Mouse (Mus musculus): ENCODE results near the gene Plek. TPM values are rescaled to one million over a fixed set of nuclear protein-coding genes. Genes with fewer than 3 reads are reported as not detected.
"Not testable (repeated sequence)": the region's sequence is repeated elsewhere in the genome, so short reads cannot be mapped to it uniquely, and the experiment has no call there.

Gene Plek
- total RNA-seq (2021): 2.7 and 2.9 TPM in 2 replicates
- long read RNA-seq, full-length matches to known transcripts: 2 of 3 reads
- long read RNA-seq, partial matches to known transcripts: 0 of 3 reads
- long read RNA-seq, other reads (novel, unspliced or antisense): 1 of 3 reads

- DNase-seq: peak; percentile 77
Measured at GRCm38 (mm10) chr11:17051545-17052475, at the start of gene Plek, which contains the start of gene Cnrip1. Gene Plek (minus strand): TSS chr11:17052381. Gene Cnrip1 (plus strand): TSS chr11:17051586.

GRCm38 (mm10) chr11:17086106-17086505, 33.9 kb upstream of the Plek start:
- DNase-seq: no peak

- DNase-seq: no peak
Measured at GRCm38 (mm10) chr11:17083866-17084265, 31.7 kb upstream of the Plek start.

GRCm38 (mm10) chr11:17083455-17083854, 31.3 kb upstream of the Plek start:
- DNase-seq: no peak

- DNase-seq: no peak
Measured at GRCm38 (mm10) chr11:17082953-17083352, 30.8 kb upstream of the Plek start.

- DNase-seq: no peak
Measured at GRCm38 (mm10) chr11:17082086-17082485, 29.9 kb upstream of the Plek start.

- no peak for DNase-seq
Measured at GRCm38 (mm10) chr11:17075656-17076055, 23.5 kb upstream of the Plek start.

GRCm38 (mm10) chr11:17069360-17069759, 17.2 kb upstream of the Plek start:
- not testable (repeated sequence) for DNase-seq

GRCm38 (mm10) chr11:17052476-17053049, 382 bp upstream of the Plek start:
- no peak for DNase-seq

GRCm38 (mm10) chr11:17045806-17046205, 6.4 kb downstream of the Plek start:
- no peak for DNase-seq

GRCm38 (mm10) chr11:17023984-17024383, 28.2 kb downstream of the Plek start:
- no peak for DNase-seq

GRCm38 (mm10) chr11:17023206-17023605, 29.0 kb downstream of the Plek start:
- no peak for DNase-seq

- DNase-seq: no peak
Measured at GRCm38 (mm10) chr11:17019328-17019727, 32.9 kb downstream of the Plek start.

- no peak for DNase-seq
Measured at GRCm38 (mm10) chr11:17012948-17013347, 39.2 kb downstream of the Plek start.

- no peak for DNase-seq
Measured at GRCm38 (mm10) chr11:17008498-17008941, 43.7 kb downstream of the Plek start.

GRCm38 (mm10) chr11:17007517-17008173, 44.5 kb downstream of the Plek start:
- no peak for DNase-seq

GRCm38 (mm10) chr11:17006526-17006925, 45.7 kb downstream of the Plek start:
- DNase-seq: not testable (repeated sequence)

GRCm38 (mm10) chr11:17004899-17005846, 47.0 kb downstream of the Plek start:
- no peak for DNase-seq

- DNase-seq: no peak
Measured at GRCm38 (mm10) chr11:17003757-17004156, 48.4 kb downstream of the Plek start.

GRCm38 (mm10) chr11:17002739-17003373, 49.3 kb downstream of the Plek start:
- DNase-seq: no peak
